Mouse (Mus musculus) ovary, postnatal 14 days (tissue): ENCODE measurements around the gene Optc.

Source experiments
- DNase-seq: peaks from one replicate; pipeline ENCODE4 v3.0.0; 2022; ENCODE audit warnings: low spot score

The Optc gene

GRCm38 (mm10) chr1:133882283-133883217 lies 25.2 kb downstream of the Optc start:
- no peak for DNase-seq

- DNase-seq, result no peak
Measured at GRCm38 (mm10) chr1:133881813-133882212, 26.0 kb downstream of the Optc start.

GRCm38 (mm10) chr1:133878825-133879423 lies 28.9 kb downstream of the Optc start:
- DNase-seq, result no peak

- DNase-seq, result no peak
Measured at GRCm38 (mm10) chr1:133876936-133877335, 30.9 kb downstream of the Optc start.

- no peak for DNase-seq
Measured at GRCm38 (mm10) chr1:133873086-133873813, 34.5 kb downstream of the Optc start.

- DNase-seq, result no peak
Measured at GRCm38 (mm10) chr1:133871241-133871640, 36.6 kb downstream of the Optc start.

- DNase-seq, result no peak
Measured at GRCm38 (mm10) chr1:133869221-133869620, 38.6 kb downstream of the Optc start.

- DNase-seq, result no peak
Measured at GRCm38 (mm10) chr1:133863257-133863997, 44.4 kb downstream of the Optc start.

- DNase-seq, result no peak
Measured at GRCm38 (mm10) chr1:133861028-133861427, 46.8 kb downstream of the Optc start.

- DNase-seq, result no peak
Measured at GRCm38 (mm10) chr1:133859821-133860711, 47.7 kb downstream of the Optc start.

GRCm38 (mm10) chr1:133859257-133859656 lies 48.5 kb downstream of the Optc start:
- no peak for DNase-seq

- DNase-seq, result no peak
Measured at GRCm38 (mm10) chr1:133857781-133858180, 50.0 kb downstream of the Optc start.

- no peak for DNase-seq
Measured at GRCm38 (mm10) chr1:133857171-133857570, 50.6 kb downstream of the Optc start.

GRCm38 (mm10) chr1:133856655-133857054 lies 51.1 kb downstream of the Optc start:
- no peak for DNase-seq

- no peak for DNase-seq
Measured at GRCm38 (mm10) chr1:133856133-133856541, 51.7 kb downstream of the Optc start.

- no peak for DNase-seq
Measured at GRCm38 (mm10) chr1:133855274-133856017, 52.4 kb downstream of the Optc start.

GRCm38 (mm10) chr1:133854421-133855273 lies 53.2 kb downstream of the Optc start:
- DNase-seq, result no peak
